Mouse (Mus musculus): Measurements from ENCODE around the gene Tcfl5.

DNA sequence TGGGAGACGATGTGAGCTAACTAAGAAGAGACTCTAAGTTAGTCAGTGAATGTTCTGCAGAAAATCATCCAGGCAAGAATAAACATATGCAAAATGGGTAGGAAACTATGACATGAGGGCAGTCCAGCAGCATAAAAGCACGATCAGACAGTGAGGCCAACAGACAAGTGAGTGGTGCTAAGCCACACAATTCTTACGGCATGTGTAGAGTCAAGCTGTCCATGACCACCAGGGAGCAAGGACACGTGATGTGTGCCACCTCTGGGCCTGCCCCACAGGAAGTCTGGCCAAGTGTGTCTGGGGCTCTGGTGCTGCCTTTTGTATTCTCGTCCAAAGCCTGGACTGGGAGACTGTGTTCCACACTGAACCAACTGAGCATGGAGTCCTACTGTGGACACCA is 47.3 kb upstream of the Tcfl5 start:
- TF ChIP-seq CTCF (IDR thresholded peaks at IDR 0.05; ENCODE audit: insufficient read depth, low read depth, low read length) (no peak), POLR2A (IDR thresholded peaks at IDR 0.05; ENCODE audit: insufficient read depth, low read depth, low read length) (no peak)

All from olfactory bulb, adult 2 months (tissue).